Mouse (Mus musculus): ENCODE results near the gene Fads2. TPM values are rescaled to one million over a fixed set of nuclear protein-coding genes. Genes with fewer than 3 reads are reported as not detected.

Gene Fads2
- polyA plus RNA-seq, 1 experiment: 157 TPM

- Histone ChIP-seq H3K4me3 (no peak overlapping the region), H3K4me2 (ENCODE audit: low read depth) (no peak overlapping the region), H3K27me3 (ENCODE audit: control insufficient read depth, insufficient read depth, insufficient read length) (no peaks in the 10 kb centered on the region), H3K79me2 (ENCODE audit: control insufficient read depth, insufficient read depth) (peaks cover 6% of the 10 kb centered on the region), H3ac (ENCODE audit: control insufficient read depth, insufficient read length) (no peak overlapping the region), H3K36me3 (ENCODE audit: control insufficient read depth, insufficient read depth) (no peaks in the 10 kb centered on the region)
- TF ChIP-seq TCF12 (IDR thresholded peaks at IDR 0.05; ENCODE audit: insufficient read depth, poor library complexity, severe bottlenecking) (no peak), USF1 (IDR thresholded peaks at IDR 0.05; ENCODE audit: low read depth) (no peak), CEBPB (IDR thresholded peaks at IDR 0.05; ENCODE audit: insufficient read depth, poor library complexity, severe bottlenecking) (no peak), SRF (IDR thresholded peaks at IDR 0.05; ENCODE audit: control insufficient read depth, insufficient read length, low read depth) (no peak), E2F4 (IDR thresholded peaks at IDR 0.05; ENCODE audit: insufficient read depth) (no peak), TCF3 (IDR thresholded peaks at IDR 0.05; ENCODE audit: insufficient read length, low read depth) (no peak), MYOD1 (IDR thresholded peaks at IDR 0.05; ENCODE audit: control insufficient read depth in 1 of 3, insufficient read length in 2 of 3, low read depth in 2 of 3) (no peak), POLR2AphosphoS2 (IDR thresholded peaks at IDR 0.05; ENCODE audit: insufficient read length, low read depth) (no peak), REST (IDR thresholded peaks at IDR 0.05; ENCODE audit: insufficient read depth, insufficient read length) (no peak), MAX (IDR thresholded peaks at IDR 0.05; ENCODE audit: low read depth) (no peak), POLR2A (IDR thresholded peaks at IDR 0.05; ENCODE audit: insufficient read length, low read depth) (no peak), MYOG (IDR thresholded peaks at IDR 0.05; ENCODE audit: control insufficient read depth in 1 of 3, insufficient read depth in 1 of 3, insufficient read length in 2 of 3, low read depth in 2 of 3) (no peak)
Measured at GRCm38 (mm10) chr19:10105034-10105493, 3.5 kb upstream of the Fads2 start.

DNA sequence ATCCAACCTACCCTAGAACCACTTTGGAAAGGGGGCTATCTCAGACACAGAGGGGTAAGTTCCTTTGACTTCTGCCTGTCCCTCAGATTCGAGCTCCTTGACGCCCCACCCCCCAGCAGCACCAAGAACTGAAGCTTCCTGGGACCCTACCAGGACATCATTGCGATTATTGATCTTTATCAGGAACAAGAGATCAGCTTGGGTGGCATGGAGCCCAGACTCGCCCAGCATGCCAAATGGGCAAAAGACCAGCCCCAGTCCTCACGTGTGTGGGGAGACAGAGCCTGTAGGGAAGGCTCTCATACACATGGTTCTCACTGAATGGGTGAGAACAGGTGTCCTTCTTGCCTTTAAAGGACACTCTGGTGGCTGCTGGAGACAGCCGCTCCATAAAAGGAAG, 2.7 kb upstream of the Fads2 start:
- Histone ChIP-seq H3K4me3 (no peak overlapping the region), H3ac (ENCODE audit: control insufficient read depth, insufficient read length) (no peak overlapping the region)
- TF ChIP-seq SRF (IDR thresholded peaks at IDR 0.05; ENCODE audit: control insufficient read depth, insufficient read length, low read depth): no peak
- TF ChIP-seq POLR2AphosphoS2 (IDR thresholded peaks at IDR 0.05; ENCODE audit: insufficient read length, low read depth): no peak
- no peak for TF ChIP-seq MYOG (IDR thresholded peaks at IDR 0.05; ENCODE audit: control insufficient read depth in 1 of 3, insufficient read depth in 1 of 3, insufficient read length in 2 of 3, low read depth in 2 of 3)
- TF ChIP-seq POLR2A (IDR thresholded peaks at IDR 0.05; ENCODE audit: insufficient read length, low read depth): no peak
- TF ChIP-seq TCF3 (IDR thresholded peaks at IDR 0.05; ENCODE audit: insufficient read length, low read depth): no peak
- no peak for TF ChIP-seq USF1 (IDR thresholded peaks at IDR 0.05; ENCODE audit: low read depth)
- no peak for TF ChIP-seq MAX (IDR thresholded peaks at IDR 0.05; ENCODE audit: low read depth)
- no peak for TF ChIP-seq CEBPB (IDR thresholded peaks at IDR 0.05; ENCODE audit: insufficient read depth, poor library complexity, severe bottlenecking)
- no peak for TF ChIP-seq REST (IDR thresholded peaks at IDR 0.05; ENCODE audit: insufficient read depth, insufficient read length)
- TF ChIP-seq TCF12 (IDR thresholded peaks at IDR 0.05; ENCODE audit: insufficient read depth, poor library complexity, severe bottlenecking): no peak
- TF ChIP-seq E2F4 (IDR thresholded peaks at IDR 0.05; ENCODE audit: insufficient read depth): no peak
- TF ChIP-seq MYOD1 (IDR thresholded peaks at IDR 0.05; ENCODE audit: control insufficient read depth in 1 of 3, insufficient read length in 2 of 3, low read depth in 2 of 3): no peak

DNA sequence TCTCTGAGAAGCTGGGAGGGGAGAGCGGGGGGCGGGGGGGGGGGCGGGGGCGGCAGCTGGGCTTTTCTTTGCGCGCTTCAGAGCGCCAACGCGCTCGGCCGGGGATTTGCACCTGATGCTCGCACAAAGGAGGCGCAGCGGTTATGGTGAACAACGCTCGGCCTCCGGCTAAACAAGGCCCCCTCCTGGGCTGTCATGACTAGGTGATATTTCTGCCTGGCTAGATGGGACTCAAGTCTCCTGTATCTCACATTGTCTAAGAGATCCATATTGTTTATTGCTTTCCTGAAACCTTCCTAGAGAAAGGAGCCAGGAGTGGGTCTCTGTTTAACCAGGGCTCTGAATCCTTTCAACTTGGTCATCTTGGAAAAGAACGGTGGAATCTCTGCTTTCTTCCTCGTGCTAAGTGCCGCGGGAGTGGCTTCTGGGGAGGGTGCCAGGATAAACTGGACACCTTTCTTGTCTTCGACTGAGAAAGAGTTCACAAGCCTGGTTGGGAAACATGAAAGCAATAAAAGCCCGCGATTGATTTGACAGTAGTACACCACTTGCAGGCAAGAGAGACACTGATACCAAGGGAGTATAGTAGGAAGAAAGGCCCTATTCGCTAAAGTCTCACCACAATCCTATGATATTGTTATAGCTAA, 631 bp upstream of the Fads2 start:
- H3K27me3 ChIP-seq (ENCODE audit: control insufficient read depth, insufficient read depth, insufficient read length): no peaks in the 10 kb centered on the region
- H3K79me2 ChIP-seq (ENCODE audit: control insufficient read depth, insufficient read depth): peaks cover 35% of the 10 kb centered on the region
- H3K36me3 ChIP-seq (ENCODE audit: control insufficient read depth, insufficient read depth): no peaks in the 10 kb centered on the region
- H3K4me3 ChIP-seq: peak overlapping the region; percentile 90
- peak overlapping the region; percentile 44 for H3ac ChIP-seq (ENCODE audit: control insufficient read depth, insufficient read length)
- peak overlapping the region; percentile 85 for H3K4me2 ChIP-seq (ENCODE audit: low read depth)
- TF ChIP-seq POLR2AphosphoS2 (IDR thresholded peaks at IDR 0.05; ENCODE audit: insufficient read length, low read depth) (no peak), REST (IDR thresholded peaks at IDR 0.05; ENCODE audit: insufficient read depth, insufficient read length) (no peak), POLR2A (IDR thresholded peaks at IDR 0.05; ENCODE audit: insufficient read length, low read depth) (no peak), MYOG (IDR thresholded peaks at IDR 0.05; ENCODE audit: control insufficient read depth in 1 of 3, insufficient read depth in 1 of 3, insufficient read length in 2 of 3, low read depth in 2 of 3) (no peak), USF1 (IDR thresholded peaks at IDR 0.05; ENCODE audit: low read depth) (no peak), CEBPB (IDR thresholded peaks at IDR 0.05; ENCODE audit: insufficient read depth, poor library complexity, severe bottlenecking) (no peak), TCF12 (IDR thresholded peaks at IDR 0.05; ENCODE audit: insufficient read depth, poor library complexity, severe bottlenecking) (no peak), E2F4 (IDR thresholded peaks at IDR 0.05; ENCODE audit: insufficient read depth) (no peak), MYOD1 (IDR thresholded peaks at IDR 0.05; ENCODE audit: control insufficient read depth in 1 of 3, insufficient read length in 2 of 3, low read depth in 2 of 3) (no peak), TCF3 (IDR thresholded peaks at IDR 0.05; ENCODE audit: insufficient read length, low read depth) (no peak), SRF (IDR thresholded peaks at IDR 0.05; ENCODE audit: control insufficient read depth, insufficient read length, low read depth) (no peak), MAX (IDR thresholded peaks at IDR 0.05; ENCODE audit: low read depth) (no peak)

More for the DNA sequence above, 2.7 kb upstream of the Fads2 start:
- no peaks in the 10 kb centered on the region for H3K27me3 ChIP-seq (ENCODE audit: control insufficient read depth, insufficient read depth, insufficient read length)
- no peak overlapping the region for H3K4me2 ChIP-seq (ENCODE audit: low read depth)
- H3K79me2 ChIP-seq (ENCODE audit: control insufficient read depth, insufficient read depth): peaks cover 14% of the 10 kb centered on the region
- no peaks in the 10 kb centered on the region for H3K36me3 ChIP-seq (ENCODE audit: control insufficient read depth, insufficient read depth)

DNA sequence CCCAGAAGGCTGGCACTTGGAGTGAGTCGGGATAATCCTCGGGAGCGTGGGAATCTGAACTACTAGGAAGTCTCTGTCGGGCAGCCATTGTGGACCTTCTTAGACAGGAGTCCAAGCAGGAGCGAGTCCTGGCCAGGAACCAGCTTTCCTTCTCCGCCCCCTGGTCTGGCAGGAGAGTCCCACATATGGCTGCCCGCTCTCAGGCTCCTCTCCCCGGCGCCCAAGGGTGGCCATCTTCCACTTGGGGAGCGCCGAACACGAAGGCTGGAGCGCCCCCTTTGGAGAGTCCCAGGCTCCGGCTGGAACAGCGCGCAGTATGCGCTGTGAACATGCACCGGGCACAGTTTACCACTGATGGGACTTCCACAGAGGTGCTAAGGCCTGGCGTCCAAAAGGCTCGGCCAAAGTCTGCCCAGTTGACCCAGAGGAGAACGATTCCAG, 895 bp downstream of the Fads2 start:
- Histone ChIP-seq H3K27me3 (ENCODE audit: control insufficient read depth, insufficient read depth, insufficient read length) (no peaks in the 10 kb centered on the region), H3K4me3 (peak overlapping the region; percentile 90), H3K36me3 (ENCODE audit: control insufficient read depth, insufficient read depth) (peaks cover 5% of the 10 kb centered on the region), H3ac (ENCODE audit: control insufficient read depth, insufficient read length) (peak overlapping the region; percentile 44), H3K4me2 (ENCODE audit: low read depth) (peak overlapping the region; percentile 76), H3K79me2 (ENCODE audit: control insufficient read depth, insufficient read depth) (peaks cover 50% of the 10 kb centered on the region)
- TF ChIP-seq E2F4 (IDR thresholded peaks at IDR 0.05; ENCODE audit: insufficient read depth) (no peak), TCF12 (IDR thresholded peaks at IDR 0.05; ENCODE audit: insufficient read depth, poor library complexity, severe bottlenecking) (no peak), POLR2AphosphoS2 (IDR thresholded peaks at IDR 0.05; ENCODE audit: insufficient read length, low read depth) (peak; percentile 56), POLR2A (IDR thresholded peaks at IDR 0.05; ENCODE audit: insufficient read length, low read depth) (no peak), MYOG (IDR thresholded peaks at IDR 0.05; ENCODE audit: control insufficient read depth in 1 of 3, insufficient read depth in 1 of 3, insufficient read length in 2 of 3, low read depth in 2 of 3) (peak in 1 of 3 experiments; percentile 14), CEBPB (IDR thresholded peaks at IDR 0.05; ENCODE audit: insufficient read depth, poor library complexity, severe bottlenecking) (no peak), TCF3 (IDR thresholded peaks at IDR 0.05; ENCODE audit: insufficient read length, low read depth) (no peak), USF1 (IDR thresholded peaks at IDR 0.05; ENCODE audit: low read depth) (no peak), MYOD1 (IDR thresholded peaks at IDR 0.05; ENCODE audit: control insufficient read depth in 1 of 3, insufficient read length in 2 of 3, low read depth in 2 of 3) (no peak)
